Mouse (Mus musculus) frontal cortex, postnatal 25 days (tissue): Measurements from ENCODE around the gene Ppp1r14c.
"Not testable (repeated sequence)": the region's sequence is repeated elsewhere in the genome, so short reads cannot be mapped to it uniquely, and the experiment has no call there.

Experiments
- DNase-seq, 2 experiments: peaks; one replicate each; pipeline ENCODE4 v3.0.0; 2022; ENCODE audit warnings: low spot score in 2 of 2

Gene Ppp1r14c

GRCm38 (mm10) chr10:3466135-3466626, 100.3 kb downstream of the Ppp1r14c start:
- DNase-seq, result no peak

GRCm38 (mm10) chr10:3468590-3468989, 102.7 kb downstream of the Ppp1r14c start:
- DNase-seq, result no peak

GRCm38 (mm10) chr10:3476611-3477010, 110.8 kb downstream of the Ppp1r14c start:
- DNase-seq, result no peak

- DNase-seq, result no peak
Measured at GRCm38 (mm10) chr10:3479772-3480171, 113.9 kb downstream of the Ppp1r14c start.

- DNase-seq, result no peak
Measured at GRCm38 (mm10) chr10:3490052-3490451, 124.2 kb downstream of the Ppp1r14c start.

- DNase-seq, result no peak
Measured at GRCm38 (mm10) chr10:3496791-3497190, 130.9 kb downstream of the Ppp1r14c start.

GRCm38 (mm10) chr10:3500846-3501245, 135.0 kb downstream of the Ppp1r14c start:
- not testable (repeated sequence) for DNase-seq

- peak in 1 of 2 experiments; percentile 34 for DNase-seq
Measured at GRCm38 (mm10) chr10:3507484-3508221, 141.8 kb downstream of the Ppp1r14c start.

- no peak for DNase-seq
Measured at GRCm38 (mm10) chr10:3508222-3508588, 142.3 kb downstream of the Ppp1r14c start.

GRCm38 (mm10) chr10:3508746-3509145, 142.9 kb downstream of the Ppp1r14c start:
- DNase-seq, result no peak

- DNase-seq, result no peak
Measured at GRCm38 (mm10) chr10:3509663-3510277, 143.9 kb downstream of the Ppp1r14c start.

- DNase-seq, result no peak
Measured at GRCm38 (mm10) chr10:3510486-3510885, 144.6 kb downstream of the Ppp1r14c start.

GRCm38 (mm10) chr10:3511401-3511800, 145.5 kb downstream of the Ppp1r14c start:
- DNase-seq, result no peak

GRCm38 (mm10) chr10:3512620-3513305, 146.9 kb downstream of the Ppp1r14c start:
- DNase-seq, result no peak

GRCm38 (mm10) chr10:3513947-3514346, 148.1 kb downstream of the Ppp1r14c start:
- no peak for DNase-seq
